Mouse (Mus musculus): ENCODE results near the gene Kncn. TPM values are rescaled to one million over a fixed set of nuclear protein-coding genes. Genes with fewer than 3 reads are reported as not detected.

The Kncn gene
- total RNA-seq, 2 experiments from 2014 or later, result 0.25 TPM; not detected in 1

DNA sequence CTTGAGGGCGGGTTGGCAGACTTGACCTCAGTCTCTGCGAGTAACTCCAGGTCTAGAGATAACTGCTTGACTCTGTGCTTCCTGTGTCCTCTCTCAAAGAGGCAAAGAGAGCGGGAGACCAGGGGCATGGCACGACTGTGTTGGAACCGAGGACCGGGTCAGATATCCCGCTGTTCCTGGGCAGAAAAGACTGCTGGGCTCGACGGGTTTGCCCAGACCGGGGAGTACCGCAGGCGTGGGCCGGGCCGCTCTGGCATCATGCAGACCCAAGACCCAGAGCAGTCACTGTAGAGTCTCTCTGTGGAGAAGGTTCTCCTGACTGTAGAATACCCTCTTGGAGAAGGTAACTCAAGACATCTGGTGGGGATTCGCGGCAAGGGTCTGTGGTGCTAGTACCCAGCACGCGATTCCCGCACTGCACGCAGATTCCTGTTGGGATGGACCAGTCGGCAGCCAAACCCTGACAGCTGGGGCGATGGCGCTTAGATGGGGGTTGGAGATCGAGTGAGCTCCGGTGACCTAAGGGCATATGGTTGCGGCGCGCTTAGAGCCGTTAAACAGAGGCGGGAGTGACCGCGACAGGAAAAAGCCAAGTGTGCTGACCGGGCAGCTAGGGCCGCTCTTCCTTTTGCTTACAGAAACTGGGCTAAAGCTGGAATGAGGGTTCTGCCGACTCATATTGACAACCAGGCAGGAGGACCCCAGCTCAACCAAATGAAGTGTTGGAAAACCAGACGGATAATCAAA lies 51.8 kb downstream of the Kncn start:
- no peak for DNase-seq (ENCODE audit: low spot score in 2 of 2)

DNA sequence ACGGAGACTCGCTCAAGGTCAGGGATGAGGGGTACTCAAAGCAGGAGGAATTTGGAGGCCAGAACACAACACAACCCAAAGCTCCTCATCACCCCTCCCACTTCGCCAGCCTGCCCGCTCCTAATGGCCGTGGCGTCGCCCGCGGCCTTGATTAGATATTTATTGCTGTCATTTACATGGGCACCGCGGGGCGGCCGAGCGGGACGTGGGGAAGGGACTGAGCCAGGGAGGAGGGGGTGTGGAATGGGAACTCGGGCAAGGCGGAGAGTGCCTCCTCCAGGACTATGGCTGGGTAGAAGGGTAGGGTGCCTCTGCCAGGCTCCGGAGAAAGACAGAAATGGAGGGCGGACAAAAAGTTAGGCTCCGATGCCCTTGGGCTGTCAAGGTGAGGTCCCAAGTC lies 52.4 kb downstream of the Kncn start:
- no peak for DNase-seq (ENCODE audit: low spot score in 2 of 2)

DNA sequence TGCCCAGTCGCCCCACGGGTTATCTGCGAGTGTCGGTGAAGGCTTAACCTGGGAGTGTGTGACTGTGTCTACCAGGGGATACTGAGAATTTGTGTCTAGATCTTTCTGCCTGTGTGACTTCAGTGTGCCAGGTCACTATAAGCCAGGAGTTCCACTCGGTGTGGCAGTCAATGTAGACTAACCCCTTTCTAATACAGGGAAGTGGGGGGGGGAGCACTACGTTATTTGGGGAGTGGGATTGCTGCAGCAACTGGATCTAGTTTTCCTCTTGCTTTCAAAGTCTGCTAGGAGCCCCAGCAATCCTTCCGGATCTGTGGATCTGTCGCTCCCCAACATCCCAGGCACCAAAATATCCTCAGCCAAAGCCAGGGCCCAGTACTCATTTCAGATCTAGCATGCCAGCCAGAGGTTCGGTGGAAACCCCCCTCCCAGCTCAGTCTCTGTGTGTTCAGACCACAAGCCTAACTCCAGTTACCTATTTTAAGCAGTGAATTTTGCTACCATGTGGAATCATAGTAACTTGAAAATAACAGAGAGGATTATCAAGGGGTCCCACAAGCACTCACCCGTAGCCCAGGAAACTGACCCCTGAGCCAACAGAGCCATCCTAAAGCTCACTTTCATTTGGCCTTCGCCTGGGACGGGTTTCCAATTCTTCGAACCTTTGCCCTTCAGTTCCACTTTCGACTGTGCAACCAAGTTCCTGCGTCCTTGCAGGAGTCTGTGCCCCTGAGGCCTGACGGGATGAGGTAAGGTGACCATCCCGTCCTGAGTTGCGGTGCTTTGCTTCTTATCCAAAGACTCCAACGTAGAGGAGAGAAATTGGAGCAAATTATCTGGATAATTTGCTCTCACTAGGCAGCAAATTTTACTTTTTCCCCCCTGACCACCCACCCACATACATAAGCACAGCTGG lies 53.1 kb downstream of the Kncn start:
- DNase-seq (ENCODE audit: low spot score in 2 of 2), result no peak

DNA sequence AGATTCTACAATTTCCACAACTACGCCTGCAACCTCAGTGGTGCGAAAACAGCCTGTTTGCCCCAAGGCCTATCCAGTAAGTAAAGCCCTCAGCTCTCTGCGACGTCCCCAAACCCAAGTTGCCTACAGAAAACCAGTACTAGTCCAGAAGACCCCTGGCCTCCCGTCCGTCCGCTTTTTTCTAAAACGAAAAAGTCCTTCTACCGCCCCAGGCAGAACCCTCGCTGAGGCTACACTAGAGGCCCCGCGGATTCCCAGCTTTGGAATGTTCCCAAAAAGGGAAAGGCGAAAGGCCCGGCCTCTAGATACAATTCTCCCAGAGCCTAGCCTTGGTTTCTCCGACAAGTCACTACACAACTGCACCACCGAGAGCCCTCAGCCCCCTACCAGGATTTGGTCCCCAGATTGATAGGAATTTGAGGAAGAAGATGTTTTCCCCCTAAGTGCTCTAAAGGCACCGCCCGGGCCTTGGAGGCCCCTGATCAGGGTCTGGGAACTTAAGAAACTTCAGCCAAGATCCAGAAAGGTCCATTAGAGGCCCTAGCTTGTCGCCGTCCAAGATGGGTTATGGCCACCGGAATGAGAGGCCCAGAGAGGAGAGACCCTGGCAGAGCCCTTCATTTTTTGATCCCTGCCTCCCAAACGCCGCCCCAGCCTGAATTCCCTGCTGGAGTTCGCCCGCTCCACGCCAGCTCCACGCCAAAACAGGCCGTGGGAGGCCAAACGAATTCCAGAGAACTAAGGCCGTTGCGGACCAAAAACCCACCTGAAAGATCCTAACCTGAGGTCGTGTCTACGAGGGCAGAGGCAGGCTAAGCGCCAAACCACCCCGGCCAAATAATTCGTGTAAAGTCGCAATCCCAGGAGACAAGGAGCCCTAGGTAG lies 54.3 kb downstream of the Kncn start:
- peak; percentile 46 to 57 for DNase-seq (ENCODE audit: low spot score in 2 of 2)

Other genes starting within 250 kb of the Kncn start
- gene Cyp4b1, start 236.7 kb upstream of the Kncn start, total RNA-seq (2021), result 1 to 10 TPM; 2.1 to 2.7 TPM
- gene Efcab14, start 146.7 kb upstream of the Kncn start, total RNA-seq (2021), result 10 to 100 TPM; 32.0 to 34.8 TPM
- under 1 TPM; 0.78 to 0.87 TPM for gene Tex38, start 103.4 kb upstream of the Kncn start, total RNA-seq (2021)
- 10 to 100 TPM; 25.9 to 29.0 TPM for gene Atpaf1, start 99.6 kb upstream of the Kncn start, total RNA-seq (2021)
- gene Mob3c, start 56.3 kb upstream of the Kncn start, total RNA-seq (2021), result 1 to 10 TPM; 4.5 to 4.6 TPM
- gene Mknk1, start 45.2 kb upstream of the Kncn start, total RNA-seq (2021), result 10 to 100 TPM; 40.8 to 43.3 TPM
- gene 6430628N08Rik, start 6.3 kb downstream of the Kncn start, total RNA-seq (2021), result not detected
- gene Dmbx1, start 55.5 kb downstream of the Kncn start, total RNA-seq (2021), result under 1 TPM; 0.18 to 0.34 TPM
- gene Faah, start 133.5 kb downstream of the Kncn start, total RNA-seq (2021), result 100 to 1,000 TPM in 1 of 2 experiments, 10 to 100 TPM in 1; 86.6 to 108 TPM
- gene Nsun4, start 169.5 kb downstream of the Kncn start, total RNA-seq (2021), result 1 to 10 TPM; 8.1 to 8.2 TPM
- gene Uqcrh, start 190.7 kb downstream of the Kncn start, total RNA-seq (2021), result 100 to 1,000 TPM; 402 to 460 TPM
- gene Lrrc41, start 190.9 kb downstream of the Kncn start, total RNA-seq (2021), result 10 to 100 TPM; 51.9 to 52.8 TPM
- gene Rad54l, start 239.3 kb downstream of the Kncn start, total RNA-seq (2021), result 1 to 10 TPM; 1.6 to 2.1 TPM
- 10 to 100 TPM; 72.8 to 76.9 TPM for gene Pomgnt1, start 239.4 kb downstream of the Kncn start, total RNA-seq (2021)